Mouse (Mus musculus) hindbrain, embryonic 14.5 days (tissue): Measurements from ENCODE around the gene Fbxo9. TPM values are rescaled to one million over a fixed set of nuclear protein-coding genes. Genes with fewer than 3 reads are reported as not detected.

ENCODE experiments used
- ATAC-seq: fragments of 200-750 bp; cut with Nextera tagmentation; 2 replicates; pipeline ENCODE4 v1.8.0; 2017; ENCODE audit warnings: moderate number of reproducible peaks, mild to moderate bottlenecking, moderate TSS enrichment, moderate library complexity; ENCODE audit not compliant: low FRiP score
- DNase-seq: peaks from one replicate; pipeline ENCODE4 v3.0.0-alpha.2; 2015; ENCODE audit warnings: low spot score
- H3K27ac ChIP-seq: fragments of 300-500 bp; sonication (generic); 2 replicates; pipeline ENCODE4 v1.5.1; 2014; ENCODE audit warnings: mild to moderate bottlenecking, moderate library complexity
- H3K27me3 ChIP-seq: fragments of 300-500 bp; sonication (generic); 2 replicates; pipeline ENCODE4 v1.6.1; 2014; ENCODE audit warnings: mild to moderate bottlenecking, low read length, mixed read lengths; ENCODE audit not compliant: control insufficient read depth, insufficient read depth
- H3K36me3 ChIP-seq: fragments of 300-500 bp; sonication (generic); replicated peaks from 2 replicates; pipeline ENCODE4 v1.6.1; 2014; ENCODE audit not compliant: control insufficient read depth, insufficient read depth
- H3K4me1 ChIP-seq: fragments of 300-500 bp; sonication (generic); replicated peaks from 2 replicates; pipeline ENCODE4 v1.6.1; 2014; ENCODE audit warnings: antibody characterized with exemption, low read length, mixed read lengths; ENCODE audit not compliant: control insufficient read depth, insufficient read depth
- H3K4me2 ChIP-seq: fragments of 300-500 bp; sonication (generic); replicated peaks from 2 replicates; pipeline ENCODE4 v1.6.1; 2014; ENCODE audit warnings: mild to moderate bottlenecking, moderate library complexity
- H3K4me3 ChIP-seq: fragments of 300-500 bp; sonication (generic); replicated peaks from 2 replicates; pipeline ENCODE4 v1.5.1; 2014; ENCODE audit warnings: mild to moderate bottlenecking, low read length
- H3K9ac ChIP-seq: fragments of 300-500 bp; sonication (generic); 2 replicates; pipeline ENCODE4 v1.6.1; 2014
- H3K9me3 ChIP-seq: fragments of 300-500 bp; sonication (generic); 2 replicates; pipeline ENCODE4 v1.6.1; 2016; ENCODE audit warnings: low read length; ENCODE audit not compliant: control insufficient read depth
- WGBS: fragments of 180-500 bp; shearing (Covaris S2); extraction: QIAGEN DNeasy Blood & Tissue Kit; methylation state at CpG from one replicate; pipeline ENCODE4 v1.1.7; 2014; 5-methylcytosine and 5-hydroxymethylcytosine counted together
- polyA plus RNA-seq: library from polyadenylated mRNA; unstranded; fragments of >200 nt; fragmentation: Nextera tagmentation; extraction: Ambion mirVana; gene quantifications from 2 replicates; pipeline ENCODE4 v1.2.1, GENCODE M21; 2014

The Fbxo9 gene
- polyA plus RNA-seq, 1 experiment from 2014 or later: 82.1 TPM

- no peak overlapping the region for H3K4me3 ChIP-seq
- H3K4me1 ChIP-seq: no peaks in the 10 kb centered on the region
- H3K9me3 ChIP-seq: no peaks in the 10 kb centered on the region
- DNase-seq (peak; percentile 79), ATAC-seq (0 out of 2 replicates have a peak, but pooled peaks have one; percentile 62)
- no peaks in the 10 kb centered on the region for H3K27me3 ChIP-seq
- H3K9ac ChIP-seq: no peak overlapping the region
- 39% methylated on average over 18 of the region's 18 CpGs for WGBS
- no peak overlapping the region for H3K4me2 ChIP-seq
- no peak overlapping the region for H3K27ac ChIP-seq
- H3K36me3 ChIP-seq: no peaks in the 10 kb centered on the region
These were observed 69.9 kb downstream of the Fbxo9 start for GRCm38 (mm10) chr9:78038755-78039489.

DNA sequence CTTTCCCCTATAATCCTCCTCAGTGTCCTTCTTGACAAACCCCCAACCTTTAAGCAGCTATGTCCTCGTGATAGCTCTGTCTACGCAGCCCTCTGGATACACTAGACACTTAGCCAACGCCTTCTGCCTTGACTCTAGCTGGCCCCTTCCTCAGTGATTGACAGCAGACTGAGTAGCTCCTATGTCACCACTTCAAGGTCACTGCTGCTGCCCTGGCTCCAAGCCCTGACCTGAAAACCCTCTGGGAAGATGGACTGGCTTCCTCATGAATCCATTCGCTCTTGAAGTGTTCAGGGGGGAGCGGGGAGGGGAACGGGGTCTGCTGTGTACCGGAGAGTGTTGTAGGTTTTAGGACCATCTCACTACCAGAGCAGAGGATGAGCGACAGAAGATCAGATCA, 73.0 kb downstream of the Fbxo9 start:
- Histone ChIP-seq H3K4me1 (no peaks in the 10 kb centered on the region), H3K27me3 (no peaks in the 10 kb centered on the region), H3K36me3 (no peaks in the 10 kb centered on the region), H3K27ac (no peak overlapping the region), H3K4me2 (no peak overlapping the region), H3K9ac (no peak overlapping the region), H3K4me3 (no peak overlapping the region), H3K9me3 (no peaks in the 10 kb centered on the region)
- ATAC-seq (no peak), DNase-seq (no peak)
- WGBS: 88% methylated on average over 8 of the region's 8 CpGs

DNA sequence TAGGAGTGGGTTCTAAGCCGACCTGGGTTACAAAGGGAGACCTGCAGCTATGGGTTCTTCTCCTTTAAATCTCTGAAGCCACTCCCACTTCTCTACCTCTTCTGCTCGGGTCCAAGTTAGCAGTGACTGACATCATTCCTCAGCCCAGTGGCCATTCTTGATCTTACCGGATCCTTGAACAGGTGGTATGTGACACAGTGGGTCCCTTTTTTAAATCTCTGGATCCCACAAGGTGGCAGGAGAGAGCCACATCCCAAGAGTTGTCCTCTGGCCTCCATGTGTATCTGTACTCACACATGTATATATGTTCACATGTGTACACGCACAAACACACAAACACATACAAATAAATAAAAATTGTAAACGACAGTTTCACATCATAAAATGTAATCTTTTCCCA, 73.6 kb downstream of the Fbxo9 start:
- WGBS: 89% methylated on average over 5 of the region's 5 CpGs
- H3K36me3 ChIP-seq: no peaks in the 10 kb centered on the region
- no peak overlapping the region for H3K4me2 ChIP-seq
- ATAC-seq (no peak), DNase-seq (no peak)
- H3K27ac ChIP-seq: no peak overlapping the region
- H3K4me3 ChIP-seq: no peak overlapping the region
- H3K27me3 ChIP-seq: no peaks in the 10 kb centered on the region
- no peaks in the 10 kb centered on the region for H3K9me3 ChIP-seq
- H3K9ac ChIP-seq: no peak overlapping the region
- H3K4me1 ChIP-seq: no peaks in the 10 kb centered on the region

GRCm38 (mm10) chr9:78032930-78033329, 75.9 kb downstream of the Fbxo9 start:
- no peak for ATAC-seq
- no peak overlapping the region for H3K9ac ChIP-seq
- no peak overlapping the region for H3K4me3 ChIP-seq

More at GRCm38 (mm10) chr9:78032930-78033329, 75.9 kb downstream of the Fbxo9 start:
- no peak for DNase-seq
- Histone ChIP-seq H3K4me1 (no peaks in the 10 kb centered on the region), H3K27me3 (no peaks in the 10 kb centered on the region), H3K4me2 (no peak overlapping the region), H3K27ac (no peak overlapping the region), H3K9me3 (no peaks in the 10 kb centered on the region), H3K36me3 (no peaks in the 10 kb centered on the region)
- WGBS: 92% methylated on average over 4 of the region's 4 CpGs

Other genes with a start within 250 kb of the Fbxo9 start
- 73.5 and 79.3 TPM in 2 replicates for gene Elovl5, start 191.7 kb downstream of the Fbxo9 start, polyA plus RNA-seq
- gene Gcm1, start 57.1 kb downstream of the Fbxo9 start, polyA plus RNA-seq: not detected in 2 replicates
- 34.6 and 38.9 TPM in 2 replicates for gene Ick, start 127 bp upstream of the Fbxo9 start, polyA plus RNA-seq
- 23.6 and 31.3 TPM in 2 replicates for gene Gsta4, start 73.7 kb upstream of the Fbxo9 start, polyA plus RNA-seq
- not detected in 2 replicates for gene Gsta1, start 121.6 kb upstream of the Fbxo9 start, polyA plus RNA-seq
- not detected in 2 replicates for gene Gm3776, start 148.1 kb upstream of the Fbxo9 start, polyA plus RNA-seq
- gene Gm10639, start 180.9 kb upstream of the Fbxo9 start, polyA plus RNA-seq: not detected in 2 replicates
- not detected in 2 replicates for gene Omt2a, start 205.7 kb upstream of the Fbxo9 start, polyA plus RNA-seq
- gene Omt2b, start 218.5 kb upstream of the Fbxo9 start, polyA plus RNA-seq: not detected in 2 replicates
- gene Gsta2, start 246.7 kb upstream of the Fbxo9 start, polyA plus RNA-seq: not detected in 2 replicates